Mouse (Mus musculus): ENCODE data around the gene Runx2. TPM values are rescaled to one million over a fixed set of nuclear protein-coding genes. Genes with fewer than 3 reads are reported as not detected.

Runx2 gene
- polyA plus RNA-seq, 1 experiment from 2014 or later = 0.55 TPM

GRCm38 (mm10) chr17:44778141-44778540, 36.5 kb downstream of the Runx2 start:
- Histone ChIP-seq H3K4me3 (replicated peaks; ENCODE audit: low read depth, low read length) (peak overlapping the region; percentile 88; the same call in 1 of the 2 replicates), H3K9me3 (ENCODE audit: control insufficient read depth, low read length) (no peaks in the 10 kb centered on the region), H3K4me2 (ENCODE audit: low read length) (peak overlapping the region; percentile 68), H3K4me1 (ENCODE audit: control insufficient read depth, insufficient read depth, low read length) (peaks cover 6% of the 10 kb centered on the region; the same call in 1 of the 2 replicates), H3K36me3 (ENCODE audit: control insufficient read depth, insufficient read depth, low read length) (no peaks in the 10 kb centered on the region), H3K27ac (replicated peaks; ENCODE audit: low read depth, low read length) (no peak overlapping the region), H3K9ac (replicated peaks; ENCODE audit: low read length) (no peak overlapping the region), H3K27me3 (ENCODE audit: control insufficient read depth, insufficient read depth, low read length) (no peaks in the 10 kb centered on the region)
- no peak for ATAC-seq (ENCODE audit: low FRiP score, low TSS enrichment)
- peak; percentile 9 for DNase-seq
- 69% methylated on average over 5 of the region's 5 CpGs for WGBS

DNA sequence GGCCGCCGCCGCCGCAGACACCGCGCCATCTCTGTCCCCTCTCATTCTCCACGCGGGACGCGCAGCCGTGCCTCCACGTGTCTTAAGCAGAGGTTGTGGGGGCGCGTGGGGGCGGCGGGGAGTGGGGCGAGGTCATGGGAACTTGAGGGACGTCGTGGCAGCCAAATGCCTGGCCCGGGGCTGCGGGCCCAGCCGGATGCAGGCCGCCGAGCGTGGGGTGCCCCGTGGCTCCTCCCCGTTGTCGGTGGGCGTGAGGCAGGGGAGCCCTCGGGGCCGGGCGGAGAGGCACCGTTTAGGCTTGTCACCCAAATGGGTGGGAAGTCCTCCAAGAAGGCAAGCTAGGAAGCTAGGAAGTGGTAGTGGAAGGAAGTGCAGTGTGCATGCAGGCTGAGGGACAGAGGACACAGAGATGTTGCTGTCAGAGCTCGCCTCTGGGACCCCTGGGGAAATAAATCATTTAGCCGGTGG, 37.2 kb downstream of the Runx2 start:
- WGBS = under 1% methylated on average over 35 of the region's 35 CpGs
- Histone ChIP-seq H3K36me3 (ENCODE audit: control insufficient read depth, insufficient read depth, low read length) (no peaks in the 10 kb centered on the region), H3K27ac (replicated peaks; ENCODE audit: low read depth, low read length) (peak overlapping the region; percentile 88), H3K27me3 (ENCODE audit: control insufficient read depth, insufficient read depth, low read length) (no peaks in the 10 kb centered on the region), H3K4me1 (ENCODE audit: control insufficient read depth, insufficient read depth, low read length) (peaks cover 6% of the 10 kb centered on the region; the same call in 1 of the 2 replicates), H3K4me3 (replicated peaks; ENCODE audit: low read depth, low read length) (peak overlapping the region; percentile 88), H3K9ac (replicated peaks; ENCODE audit: low read length) (peak overlapping the region; percentile 91), H3K4me2 (ENCODE audit: low read length) (peak overlapping the region; percentile 68), H3K9me3 (ENCODE audit: control insufficient read depth, low read length) (no peaks in the 10 kb centered on the region)
- DNase-seq = peak; percentile 76
- peak; percentile 84 for ATAC-seq (ENCODE audit: low FRiP score, low TSS enrichment)

GRCm38 (mm10) chr17:44776738-44777270, 37.8 kb downstream of the Runx2 start, which contains the start of gene Supt3:
Gene Supt3 (plus strand): TSS chr17:44777152.
- WGBS = under 1% methylated on average over 34 of the region's 40 CpGs
- no peaks in the 10 kb centered on the region for H3K9me3 ChIP-seq (ENCODE audit: control insufficient read depth, low read length)
- peak within 1 kb of the TSS; percentile 91 for H3K9ac ChIP-seq (replicated peaks; ENCODE audit: low read length)
- H3K4me2 ChIP-seq (ENCODE audit: low read length) = peak within 1 kb of the TSS; percentile 68
- ATAC-seq (ENCODE audit: low FRiP score, low TSS enrichment) (peak; percentile 96), DNase-seq (peak; percentile 99)
- H3K4me3 ChIP-seq (replicated peaks; ENCODE audit: low read depth, low read length) = peak within 1 kb of the TSS; percentile 88
- H3K4me1 ChIP-seq (ENCODE audit: control insufficient read depth, insufficient read depth, low read length) = peaks cover 6% of the 10 kb centered on the region; the same call in 1 of the 2 replicates
- no peaks in the 10 kb centered on the region for H3K27me3 ChIP-seq (ENCODE audit: control insufficient read depth, insufficient read depth, low read length)
- peak within 1 kb of the TSS; percentile 88 for H3K27ac ChIP-seq (replicated peaks; ENCODE audit: low read depth, low read length)
- H3K36me3 ChIP-seq (ENCODE audit: control insufficient read depth, insufficient read depth, low read length) = no peaks in the 10 kb centered on the region

DNA sequence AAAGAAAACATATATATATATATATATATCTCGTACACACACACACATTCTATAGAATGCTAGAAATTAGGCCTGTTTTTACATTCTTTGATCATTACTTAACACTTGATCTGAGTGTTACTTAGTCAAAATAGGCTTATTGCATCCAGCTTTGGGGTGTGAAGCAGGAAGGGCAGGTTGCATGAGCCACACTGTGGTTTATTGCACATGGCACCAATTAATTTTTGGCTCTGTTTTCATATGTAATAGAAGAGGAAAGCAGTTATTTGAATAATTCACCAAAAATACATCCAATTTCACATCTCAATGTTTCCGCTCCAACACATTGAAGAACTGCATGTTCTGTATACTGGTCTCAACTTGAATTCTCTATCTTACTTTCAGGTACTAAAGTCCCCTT, 42.0 kb downstream of the Runx2 start:
- DNase-seq (no peak), ATAC-seq (ENCODE audit: low FRiP score, low TSS enrichment) (no peak)
- 94% methylated on average over 2 of the region's 2 CpGs for WGBS
- Histone ChIP-seq H3K9ac (replicated peaks; ENCODE audit: low read length) (no peak overlapping the region), H3K4me1 (ENCODE audit: control insufficient read depth, insufficient read depth, low read length) (no peaks in the 10 kb centered on the region), H3K36me3 (ENCODE audit: control insufficient read depth, insufficient read depth, low read length) (no peaks in the 10 kb centered on the region), H3K4me3 (replicated peaks; ENCODE audit: low read depth, low read length) (no peak overlapping the region), H3K4me2 (ENCODE audit: low read length) (no peak overlapping the region), H3K27ac (replicated peaks; ENCODE audit: low read depth, low read length) (no peak overlapping the region), H3K9me3 (ENCODE audit: control insufficient read depth, low read length) (no peaks in the 10 kb centered on the region), H3K27me3 (ENCODE audit: control insufficient read depth, insufficient read depth, low read length) (no peaks in the 10 kb centered on the region)

DNA sequence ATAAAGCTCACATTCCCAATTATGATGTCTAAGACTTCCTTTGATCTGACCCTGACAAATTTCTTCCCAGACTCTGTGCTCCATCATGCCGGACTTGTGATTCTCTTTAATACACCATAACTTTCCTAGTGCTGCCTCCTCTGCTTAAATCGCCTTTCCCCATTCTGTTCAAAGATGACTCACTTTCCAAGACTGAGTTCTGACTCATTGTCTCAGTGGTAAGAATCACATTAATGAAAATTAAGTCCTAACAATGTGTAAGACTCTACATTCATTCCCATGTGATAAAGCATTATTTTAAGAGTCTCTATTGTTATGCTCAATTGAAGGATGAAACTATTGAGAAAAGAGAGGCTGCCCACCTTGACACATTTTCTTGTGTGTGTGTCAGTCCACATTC, 43.7 kb downstream of the Runx2 start:
- Histone ChIP-seq H3K4me2 (ENCODE audit: low read length) (no peak overlapping the region), H3K9me3 (ENCODE audit: control insufficient read depth, low read length) (no peaks in the 10 kb centered on the region), H3K27ac (replicated peaks; ENCODE audit: low read depth, low read length) (no peak overlapping the region), H3K27me3 (ENCODE audit: control insufficient read depth, insufficient read depth, low read length) (no peaks in the 10 kb centered on the region), H3K36me3 (ENCODE audit: control insufficient read depth, insufficient read depth, low read length) (no peaks in the 10 kb centered on the region), H3K9ac (replicated peaks; ENCODE audit: low read length) (no peak overlapping the region), H3K4me3 (replicated peaks; ENCODE audit: low read depth, low read length) (no peak overlapping the region), H3K4me1 (ENCODE audit: control insufficient read depth, insufficient read depth, low read length) (no peaks in the 10 kb centered on the region)
- DNase-seq (no peak), ATAC-seq (ENCODE audit: low FRiP score, low TSS enrichment) (no peak)
- 79% methylated on average over 2 of the region's 2 CpGs for WGBS

GRCm38 (mm10) chr17:44768522-44768921, 46.1 kb downstream of the Runx2 start:
- no peaks in the 10 kb centered on the region for H3K4me1 ChIP-seq (ENCODE audit: control insufficient read depth, insufficient read depth, low read length)

DNA sequence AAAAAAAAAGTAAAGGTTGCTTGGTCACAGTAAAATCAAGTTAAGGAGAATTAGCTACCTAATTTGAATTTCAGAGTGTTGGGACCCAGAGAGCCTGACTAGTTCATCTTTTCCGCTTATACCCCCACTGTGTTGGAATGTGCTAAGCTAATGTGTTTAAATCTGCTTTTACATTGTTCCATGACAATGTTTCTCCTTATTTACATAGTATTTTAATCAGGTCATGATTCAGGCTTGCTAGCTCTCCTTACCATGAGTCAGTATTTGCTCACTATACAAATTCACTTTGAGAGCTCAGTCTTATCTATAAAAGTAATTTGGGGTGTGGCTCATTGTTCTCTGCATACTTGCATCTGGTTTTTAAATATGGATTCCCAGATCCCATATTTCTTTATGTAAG, 47.2 kb downstream of the Runx2 start:
- Histone ChIP-seq H3K4me2 (ENCODE audit: low read length) (no peak overlapping the region), H3K27ac (replicated peaks; ENCODE audit: low read depth, low read length) (no peak overlapping the region), H3K27me3 (ENCODE audit: control insufficient read depth, insufficient read depth, low read length) (no peaks in the 10 kb centered on the region), H3K9ac (replicated peaks; ENCODE audit: low read length) (no peak overlapping the region), H3K4me1 (ENCODE audit: control insufficient read depth, insufficient read depth, low read length) (no peaks in the 10 kb centered on the region), H3K4me3 (replicated peaks; ENCODE audit: low read depth, low read length) (no peak overlapping the region), H3K9me3 (ENCODE audit: control insufficient read depth, low read length) (no peaks in the 10 kb centered on the region), H3K36me3 (ENCODE audit: control insufficient read depth, insufficient read depth, low read length) (no peaks in the 10 kb centered on the region)
- DNase-seq (no peak), ATAC-seq (ENCODE audit: low FRiP score, low TSS enrichment) (no peak)
- 39% methylated on average over 1 of the region's 1 CpGs for WGBS

More at GRCm38 (mm10) chr17:44768522-44768921, 46.1 kb downstream of the Runx2 start:
- DNase-seq = no peak
- ATAC-seq (ENCODE audit: low FRiP score, low TSS enrichment) = no peak
- H3K27me3 ChIP-seq (ENCODE audit: control insufficient read depth, insufficient read depth, low read length) = no peaks in the 10 kb centered on the region
- 75% methylated on average over 5 of the region's 5 CpGs for WGBS
- H3K36me3 ChIP-seq (ENCODE audit: control insufficient read depth, insufficient read depth, low read length) = no peaks in the 10 kb centered on the region
- H3K9me3 ChIP-seq (ENCODE audit: control insufficient read depth, low read length) = no peaks in the 10 kb centered on the region
- H3K27ac ChIP-seq (replicated peaks; ENCODE audit: low read depth, low read length) = no peak overlapping the region
- no peak overlapping the region for H3K4me2 ChIP-seq (ENCODE audit: low read length)
- no peak overlapping the region for H3K9ac ChIP-seq (replicated peaks; ENCODE audit: low read length)
- no peak overlapping the region for H3K4me3 ChIP-seq (replicated peaks; ENCODE audit: low read depth, low read length)

DNA sequence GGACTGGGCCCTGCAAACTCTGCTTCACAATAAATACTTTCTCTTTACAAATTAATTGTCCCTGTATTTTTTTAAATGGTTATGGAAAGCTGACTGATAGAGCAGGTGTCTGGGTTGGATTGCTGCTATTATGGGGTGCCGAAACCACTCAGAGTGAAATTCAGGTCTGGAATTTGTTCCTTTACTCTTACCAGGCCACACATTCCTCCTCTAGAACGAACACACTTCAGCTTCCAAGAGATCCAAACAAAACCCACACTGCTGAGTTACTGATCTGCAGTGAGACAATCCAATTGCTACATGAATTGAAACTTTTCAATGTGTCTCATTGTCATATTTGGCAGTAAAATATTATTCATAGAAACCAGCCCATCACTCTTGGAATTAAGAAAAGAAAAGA, 47.6 kb downstream of the Runx2 start:
- no peaks in the 10 kb centered on the region for H3K4me1 ChIP-seq (ENCODE audit: control insufficient read depth, insufficient read depth, low read length)
- H3K4me3 ChIP-seq (replicated peaks; ENCODE audit: low read depth, low read length) = no peak overlapping the region
- H3K27ac ChIP-seq (replicated peaks; ENCODE audit: low read depth, low read length) = no peak overlapping the region
- no peaks in the 10 kb centered on the region for H3K9me3 ChIP-seq (ENCODE audit: control insufficient read depth, low read length)
- H3K36me3 ChIP-seq (ENCODE audit: control insufficient read depth, insufficient read depth, low read length) = no peaks in the 10 kb centered on the region
- H3K27me3 ChIP-seq (ENCODE audit: control insufficient read depth, insufficient read depth, low read length) = no peaks in the 10 kb centered on the region
- ATAC-seq (ENCODE audit: low FRiP score, low TSS enrichment) (no peak), DNase-seq (no peak)
- 36% methylated on average over 2 of the region's 2 CpGs for WGBS
- no peak overlapping the region for H3K9ac ChIP-seq (replicated peaks; ENCODE audit: low read length)
- H3K4me2 ChIP-seq (ENCODE audit: low read length) = no peak overlapping the region

DNA sequence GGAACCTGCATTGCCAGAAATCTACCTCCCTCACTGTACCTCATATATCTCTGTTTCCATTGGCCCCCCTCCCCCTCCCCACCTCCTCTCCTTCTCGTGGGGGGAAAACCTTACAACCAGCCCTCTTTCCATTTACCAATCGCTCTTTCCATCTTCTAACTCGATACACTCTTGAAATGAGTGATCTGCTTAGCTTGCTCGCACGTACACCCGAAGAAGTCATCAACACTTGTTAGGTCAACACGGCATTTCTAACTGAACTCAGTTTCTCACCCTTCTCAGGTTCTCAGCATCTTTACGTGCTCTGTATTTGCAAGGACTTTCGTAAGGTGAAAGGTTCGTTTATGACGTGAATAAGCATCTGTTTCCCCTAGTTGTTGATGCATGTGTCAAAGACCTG, 48.3 kb downstream of the Runx2 start:
- Histone ChIP-seq H3K9ac (replicated peaks; ENCODE audit: low read length) (no peak overlapping the region), H3K36me3 (ENCODE audit: control insufficient read depth, insufficient read depth, low read length) (no peaks in the 10 kb centered on the region), H3K4me3 (replicated peaks; ENCODE audit: low read depth, low read length) (no peak overlapping the region), H3K27me3 (ENCODE audit: control insufficient read depth, insufficient read depth, low read length) (no peaks in the 10 kb centered on the region), H3K27ac (replicated peaks; ENCODE audit: low read depth, low read length) (no peak overlapping the region), H3K4me1 (ENCODE audit: control insufficient read depth, insufficient read depth, low read length) (no peaks in the 10 kb centered on the region), H3K9me3 (ENCODE audit: control insufficient read depth, low read length) (no peaks in the 10 kb centered on the region), H3K4me2 (ENCODE audit: low read length) (no peak overlapping the region)
- DNase-seq (no peak), ATAC-seq (ENCODE audit: low FRiP score, low TSS enrichment) (no peak)
- 91% methylated on average over 11 of the region's 11 CpGs for WGBS

Data from midbrain, embryonic 14.5 days (tissue).